Mouse (Mus musculus) liver, adult 2 months (tissue): Measurements from ENCODE around the gene Mef2c. TPM values are rescaled to one million over a fixed set of nuclear protein-coding genes. Genes with fewer than 3 reads are reported as not detected.

Source experiments
- DNase-seq: peaks from one replicate; pipeline ENCODE4 v3.0.0-alpha.2; 2011; ENCODE audit warnings: low read depth, low spot score; ENCODE audit errors: extremely low read depth
- H3K27ac ChIP-seq: fragments of 200-500 bp; replicated peaks from 2 replicates; pipeline ENCODE4 v1.5.1; 2012; ENCODE audit warnings: low read depth, mild to moderate bottlenecking, control low read depth, inconsistent platforms, low read length; ENCODE audit not compliant: insufficient read depth
- H3K27me3 ChIP-seq: fragments of 200-500 bp; 2 replicates; pipeline ENCODE4 v1.6.1; 2012; ENCODE audit warnings: mild to moderate bottlenecking, moderate library complexity, low read length, inconsistent platforms; ENCODE audit not compliant: control insufficient read depth, insufficient read depth
- H3K36me3 ChIP-seq: fragments of 200-500 bp; 2 replicates; pipeline ENCODE4 v1.6.1; 2012; ENCODE audit warnings: low read length, inconsistent platforms; ENCODE audit not compliant: control insufficient read depth, insufficient read depth
- H3K4me1 ChIP-seq: fragments of 200-500 bp; 2 replicates; pipeline ENCODE4 v1.6.1; 2011; ENCODE audit warnings: low read length; ENCODE audit not compliant: control insufficient read depth, insufficient read depth
- H3K4me3 ChIP-seq: fragments of 200-500 bp; 2 replicates; pipeline ENCODE4 v1.5.1; 2011; ENCODE audit warnings: low read depth, mild to moderate bottlenecking, control low read depth, low read length, moderate library complexity; ENCODE audit not compliant: insufficient read depth
- H3K79me2 ChIP-seq: fragments of 200-500 bp; 2 replicates; pipeline ENCODE4 v1.6.1; 2012; ENCODE audit warnings: inconsistent platforms, mild to moderate bottlenecking, low read length, moderate library complexity; ENCODE audit not compliant: control insufficient read depth, insufficient read depth
- H3K9ac ChIP-seq: fragments of 200-500 bp; 2 replicates; pipeline ENCODE4 v1.6.1; 2012; ENCODE audit warnings: low read depth, mild to moderate bottlenecking, control low read depth, inconsistent platforms, low read length
- CTCF ChIP-seq: fragments of 200-500 bp; IDR thresholded peaks from 2 replicates; pipeline ENCODE4 v1.5.1; 2011; ENCODE audit warnings: low read depth, low read length, control low read depth
- POLR2A ChIP-seq: fragments of 200-500 bp; IDR thresholded peaks from 2 replicates; pipeline ENCODE4 v1.6.1; 2011; ENCODE audit warnings: low read length, control low read depth; ENCODE audit not compliant: insufficient read depth; ENCODE audit errors: extremely low read depth
- WGBS: fragments of 180-500 bp; shearing (Covaris S2); methylation state at CpG from one replicate; pipeline ENCODE4 v1.1.7; 2018; 5-methylcytosine and 5-hydroxymethylcytosine counted together
- polyA plus RNA-seq: library from polyadenylated mRNA; depleted of rRNA; stranded (reverse); fragments of >200 nt; gene quantifications from 2 replicates; pipeline ENCODE4 v1.2.3, GENCODE M21; 2012
- total RNA-seq: library from RNA; depleted of rRNA; stranded (reverse); fragments of >200 nt; gene quantifications from 2 replicates; pipeline ENCODE4 v1.2.3, GENCODE M21; 2014

The Mef2c gene
- total and polyA plus RNA-seq, 2 experiments: 1.3 to 3.9 TPM

DNA sequence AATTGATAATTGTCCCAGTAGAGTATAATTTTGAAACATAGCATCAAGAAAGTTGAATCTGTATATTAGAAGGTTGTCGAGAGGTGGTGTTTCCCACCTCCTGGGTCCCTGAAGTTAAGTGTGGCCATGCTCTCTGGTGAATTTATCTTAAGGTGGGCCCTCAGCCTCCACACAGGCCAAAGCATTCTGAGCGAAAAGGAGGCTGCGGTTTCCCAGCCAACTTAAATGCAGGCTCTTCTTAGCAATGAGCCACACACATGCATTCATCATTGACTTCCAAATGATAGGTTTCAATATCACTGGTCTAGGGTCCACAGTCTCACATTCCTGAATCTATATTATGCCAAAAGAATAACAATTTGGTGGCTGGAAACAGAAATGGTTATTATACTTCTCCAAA is 145.2 kb downstream of the Mef2c start:
- H3K27me3 ChIP-seq: no peaks in the 10 kb centered on the region
- H3K4me1 ChIP-seq: no peaks in the 10 kb centered on the region
- DNase-seq: no peak
- H3K9ac ChIP-seq: no peak overlapping the region
- 93% methylated on average over 3 of the region's 3 CpGs for WGBS
- H3K27ac ChIP-seq: no peak overlapping the region
- H3K4me3 ChIP-seq: no peak overlapping the region
- TF ChIP-seq POLR2A: no peak
- no peak for TF ChIP-seq CTCF
- no peaks in the 10 kb centered on the region for H3K79me2 ChIP-seq
- H3K36me3 ChIP-seq: no peaks in the 10 kb centered on the region

DNA sequence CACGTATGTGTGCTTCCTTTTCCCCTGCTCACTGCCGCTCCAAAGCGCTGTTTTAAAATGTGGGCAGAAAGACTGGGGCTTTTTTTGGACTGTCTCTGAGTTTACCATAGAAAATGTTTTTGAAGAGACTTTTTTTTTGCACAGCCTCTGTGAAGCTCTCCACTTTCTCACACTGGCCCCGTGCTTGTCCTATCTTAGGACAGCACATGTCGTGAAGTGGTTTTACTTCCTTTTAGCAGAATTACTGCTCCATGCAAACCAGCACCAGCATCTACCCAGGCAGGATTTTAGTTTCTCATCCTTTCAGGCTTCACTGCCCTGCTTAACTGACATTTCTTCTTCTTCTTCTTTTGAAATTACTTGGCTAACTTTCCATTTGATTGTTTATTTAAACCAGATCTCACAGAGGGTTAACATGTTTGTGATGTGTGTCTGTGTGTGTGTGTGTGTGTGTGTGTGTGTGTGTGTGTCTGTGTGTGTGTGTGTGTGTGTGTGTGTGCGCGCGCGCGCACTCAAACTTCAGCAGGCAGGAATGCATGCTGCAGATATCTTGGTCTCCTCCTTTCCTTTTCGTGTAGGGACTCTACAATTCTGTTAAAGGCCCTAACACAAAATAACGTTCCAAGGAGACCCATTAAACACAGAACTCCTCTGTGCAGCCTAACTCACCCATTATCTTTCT is 146.1 kb downstream of the Mef2c start:
- Histone ChIP-seq H3K9ac (no peak overlapping the region), H3K4me3 (no peak overlapping the region), H3K27me3 (no peaks in the 10 kb centered on the region), H3K36me3 (no peaks in the 10 kb centered on the region), H3K79me2 (no peaks in the 10 kb centered on the region), H3K4me1 (no peaks in the 10 kb centered on the region), H3K27ac (no peak overlapping the region)
- DNase-seq: no peak
- TF ChIP-seq POLR2A (no peak), CTCF (no peak)
- WGBS: 80% methylated on average over 12 of the region's 12 CpGs

DNA sequence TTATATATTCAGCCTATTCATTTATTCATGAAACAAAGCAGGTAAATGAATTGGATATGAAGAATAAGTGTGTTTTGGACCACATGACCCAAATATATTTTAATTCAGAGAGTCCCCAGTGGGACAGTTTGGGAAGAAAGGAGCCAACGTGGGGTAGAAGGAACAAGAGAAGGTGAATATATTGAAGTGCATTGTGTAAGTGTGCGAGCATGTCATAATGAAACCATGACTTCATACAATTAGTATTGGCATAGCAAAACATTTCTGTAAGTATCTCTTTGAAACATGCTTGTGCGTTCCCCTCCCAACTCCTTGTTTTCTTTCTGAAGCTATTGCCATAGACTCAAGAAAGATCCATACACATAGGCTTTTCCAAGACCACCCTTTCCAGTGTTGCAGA is 147.0 kb downstream of the Mef2c start:
- H3K4me3 ChIP-seq: no peak overlapping the region
- no peak overlapping the region for H3K9ac ChIP-seq
- H3K36me3 ChIP-seq: no peaks in the 10 kb centered on the region
- no peak for DNase-seq
- no peaks in the 10 kb centered on the region for H3K27me3 ChIP-seq
- WGBS: 77% methylated on average over 3 of the region's 3 CpGs
- no peak overlapping the region for H3K27ac ChIP-seq
- H3K79me2 ChIP-seq: no peaks in the 10 kb centered on the region
- H3K4me1 ChIP-seq: no peaks in the 10 kb centered on the region
- TF ChIP-seq CTCF (no peak), POLR2A (no peak)

DNA sequence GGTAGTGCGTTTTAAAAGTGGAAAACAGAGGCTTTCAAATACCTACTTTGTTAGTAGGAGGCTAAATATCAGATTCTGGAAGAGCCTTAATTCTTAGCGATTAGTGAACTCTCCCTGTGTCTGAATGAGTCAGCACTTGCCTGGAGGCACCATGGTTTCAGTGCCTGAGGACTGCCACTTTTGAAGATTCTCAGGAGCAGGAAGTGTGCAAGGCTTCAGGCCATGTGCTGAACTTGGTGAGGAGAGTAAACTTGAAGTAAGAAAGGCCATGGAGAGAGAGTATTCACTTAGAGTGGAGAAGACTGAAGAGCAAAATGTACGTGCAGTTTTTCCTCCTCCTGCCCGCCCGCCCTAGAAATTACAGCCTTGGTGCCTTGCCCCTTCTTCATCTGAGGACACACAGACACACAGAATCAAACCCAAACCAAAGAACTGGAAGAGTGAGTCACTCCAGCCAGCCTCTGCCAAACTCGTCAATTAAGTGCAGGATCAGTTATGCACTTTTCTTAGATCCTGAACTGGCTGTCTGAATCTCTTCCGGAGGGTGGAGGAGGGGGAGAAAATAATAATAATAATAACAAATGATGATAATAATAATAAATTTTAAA is 148.2 kb downstream of the Mef2c start:
- H3K36me3 ChIP-seq: no peaks in the 10 kb centered on the region
- 73% methylated on average over 7 of the region's 7 CpGs for WGBS
- H3K27ac ChIP-seq: no peak overlapping the region
- H3K27me3 ChIP-seq: no peaks in the 10 kb centered on the region
- H3K79me2 ChIP-seq: no peaks in the 10 kb centered on the region
- H3K9ac ChIP-seq: no peak overlapping the region
- DNase-seq: no peak
- no peak for TF ChIP-seq POLR2A
- TF ChIP-seq CTCF: no peak
- H3K4me1 ChIP-seq: no peaks in the 10 kb centered on the region
- H3K4me3 ChIP-seq: no peak overlapping the region

DNA sequence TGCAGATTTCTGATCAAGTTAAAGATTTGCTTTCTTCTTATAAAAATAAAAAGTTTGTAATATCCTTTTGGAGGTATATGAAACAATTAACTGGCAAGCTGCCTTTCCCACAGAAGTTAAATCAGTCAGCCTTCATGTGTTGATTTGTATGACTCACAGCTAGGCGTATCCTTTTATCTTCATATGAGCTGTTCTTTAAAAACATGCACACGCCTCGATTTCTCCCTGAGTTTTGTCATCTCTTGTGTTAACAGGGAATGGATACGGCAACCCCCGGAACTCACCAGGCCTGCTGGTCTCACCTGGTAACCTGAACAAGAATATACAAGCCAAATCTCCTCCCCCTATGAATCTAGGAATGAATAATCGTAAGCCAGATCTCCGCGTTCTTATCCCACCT is 148.7 kb downstream of the Mef2c start:
- TF ChIP-seq CTCF (no peak), POLR2A (no peak)
- WGBS: 80% methylated on average over 8 of the region's 8 CpGs
- H3K4me1 ChIP-seq: no peaks in the 10 kb centered on the region

More for the DNA sequence above, 148.7 kb downstream of the Mef2c start:
- no peaks in the 10 kb centered on the region for H3K36me3 ChIP-seq
- DNase-seq: no peak
- no peaks in the 10 kb centered on the region for H3K79me2 ChIP-seq
- H3K9ac ChIP-seq: no peak overlapping the region
- no peak overlapping the region for H3K27ac ChIP-seq
- H3K4me3 ChIP-seq: no peak overlapping the region
- no peaks in the 10 kb centered on the region for H3K27me3 ChIP-seq
